Mouse (Mus musculus) lung, postnatal 25 days (tissue): Measurements from ENCODE around the gene Hes3.

Experiments used
- DNase-seq: peaks from one replicate; pipeline ENCODE4 v3.0.0; 2022; ENCODE audit warnings: low spot score

Gene Hes3

DNA sequence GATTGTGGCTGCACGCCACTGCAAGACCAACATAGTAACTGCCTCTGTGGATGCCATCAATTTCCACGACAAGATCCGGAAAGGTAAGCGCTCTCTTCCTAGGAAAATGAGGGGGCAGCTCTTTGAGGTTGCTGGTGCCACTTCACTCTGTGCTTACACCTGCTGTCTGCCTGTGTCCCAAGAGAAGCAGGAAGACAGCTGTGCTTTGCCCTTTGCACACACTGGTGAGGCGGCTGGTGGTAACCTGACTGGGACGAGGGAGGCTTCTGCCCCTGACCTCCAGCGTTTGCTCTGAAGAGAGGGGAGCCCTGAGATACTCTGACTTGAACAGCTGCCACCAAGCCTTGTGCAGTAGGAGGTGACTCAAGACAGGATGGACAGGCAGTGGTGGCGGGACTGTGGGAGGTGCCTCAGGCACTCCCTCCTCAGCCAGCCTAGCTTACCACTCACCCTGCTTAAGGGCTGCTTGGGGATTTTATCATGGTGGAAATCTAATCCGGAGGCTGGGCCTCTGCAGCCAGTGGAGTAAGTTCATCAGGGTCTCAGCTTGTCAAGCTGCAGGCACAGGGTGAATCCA is 38.2 kb downstream of the Hes3 start:
- DNase-seq = no peak

DNA sequence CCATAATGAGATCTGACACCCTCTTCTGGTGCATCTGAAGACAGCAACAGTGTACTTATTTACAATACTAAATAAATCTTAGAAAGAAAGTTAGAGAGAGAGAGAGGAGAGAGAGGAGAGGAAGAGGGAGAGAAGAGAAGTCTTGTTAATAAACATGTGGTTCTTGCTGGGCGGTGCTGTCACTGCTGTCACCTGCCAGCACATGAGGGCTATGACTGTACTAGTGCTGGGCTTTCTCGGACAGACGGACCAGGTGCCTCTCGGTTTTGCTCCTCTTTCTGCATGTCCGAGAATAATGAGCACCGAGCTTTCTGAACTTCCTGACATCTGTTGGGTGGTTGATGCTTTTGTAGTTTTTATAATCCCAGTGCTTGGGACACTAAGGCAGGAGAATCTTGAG is 40.8 kb downstream of the Hes3 start:
- no peak for DNase-seq

DNA sequence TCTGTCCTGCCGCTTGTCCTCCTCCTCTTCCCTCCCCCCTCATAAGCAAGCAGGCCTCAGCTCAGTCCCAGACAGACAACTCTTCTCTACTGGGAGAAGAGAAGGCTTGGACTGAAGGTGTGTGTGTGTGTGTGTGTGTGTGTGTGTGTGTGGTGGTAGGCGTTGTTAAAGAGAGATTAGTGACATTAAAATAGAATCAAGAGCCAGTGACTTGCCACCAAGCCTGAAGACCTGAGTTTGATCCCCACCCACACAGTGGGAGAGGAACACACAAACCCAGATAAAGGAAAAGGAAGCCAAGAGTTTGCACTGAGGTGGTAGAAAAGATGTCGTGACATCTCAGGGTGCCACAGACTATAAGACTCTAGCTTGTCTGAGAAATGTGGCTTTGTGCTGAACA is 44.3 kb downstream of the Hes3 start:
- no peak for DNase-seq

DNA sequence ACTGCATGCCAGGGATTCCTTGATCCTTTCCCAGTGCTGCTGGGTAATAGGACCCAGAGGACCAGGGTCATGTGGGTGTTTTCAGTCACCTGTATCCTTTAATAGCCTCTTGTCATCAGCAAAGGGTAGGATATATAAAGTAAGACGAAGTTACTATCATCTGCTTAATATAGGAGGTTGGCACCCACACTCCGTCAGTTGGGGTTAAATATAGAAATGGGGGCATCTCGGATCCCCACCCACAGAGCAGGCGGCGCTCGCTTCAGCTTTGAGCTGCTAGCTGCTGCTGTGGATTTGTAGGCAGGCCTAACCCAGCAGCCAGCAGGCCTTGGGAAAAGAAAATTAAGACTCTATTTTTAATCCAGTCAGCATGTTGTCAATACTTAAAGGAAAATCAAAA is 45.5 kb downstream of the Hes3 start:
- no peak for DNase-seq

DNA sequence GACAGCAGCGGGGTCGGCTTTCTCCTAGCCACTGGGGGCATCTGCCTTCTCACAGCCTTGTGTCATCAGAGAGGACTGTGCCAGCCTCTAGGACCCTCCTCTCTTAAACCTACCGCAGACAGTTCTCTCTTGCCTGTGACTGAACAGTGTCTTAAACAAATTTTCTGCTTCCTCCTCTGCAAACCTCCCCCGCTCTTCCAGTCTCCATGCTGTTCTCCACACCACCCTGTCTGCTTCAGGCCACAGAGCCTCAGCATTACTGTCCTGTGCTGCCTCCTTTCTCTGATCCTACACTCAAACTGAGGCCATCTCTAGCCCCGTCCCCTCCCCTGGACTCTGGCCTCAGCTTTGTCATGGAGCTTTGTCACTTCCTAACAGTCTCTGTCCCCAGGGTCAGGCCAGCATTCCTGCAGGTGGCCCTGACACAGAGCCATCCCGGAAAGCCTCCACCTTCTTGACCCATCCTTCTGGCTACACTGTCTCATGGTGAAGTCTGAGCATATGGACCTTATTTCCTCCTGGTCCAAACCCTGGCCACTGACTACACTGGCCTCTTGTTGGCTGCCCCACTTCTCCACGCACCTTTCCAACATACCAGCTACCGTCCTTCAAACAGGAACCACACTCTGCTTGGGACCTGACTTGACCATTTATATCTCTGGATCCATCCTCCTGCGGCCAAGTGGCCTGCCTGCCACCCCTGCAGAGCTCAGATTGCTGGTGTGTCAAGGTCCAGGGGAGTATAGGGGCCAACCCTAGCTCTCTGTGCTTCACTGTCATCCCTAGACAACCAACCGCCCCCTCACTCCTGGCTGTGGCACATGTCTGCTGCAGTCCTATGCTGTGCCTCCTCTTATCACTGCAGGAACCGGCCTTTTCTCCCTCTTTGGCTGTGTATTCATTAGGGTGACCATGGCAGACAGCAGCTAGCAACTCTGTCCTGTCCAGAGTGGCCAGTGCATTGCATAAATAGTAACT is 46.6 kb downstream of the Hes3 start:
- DNase-seq = no peak

DNA sequence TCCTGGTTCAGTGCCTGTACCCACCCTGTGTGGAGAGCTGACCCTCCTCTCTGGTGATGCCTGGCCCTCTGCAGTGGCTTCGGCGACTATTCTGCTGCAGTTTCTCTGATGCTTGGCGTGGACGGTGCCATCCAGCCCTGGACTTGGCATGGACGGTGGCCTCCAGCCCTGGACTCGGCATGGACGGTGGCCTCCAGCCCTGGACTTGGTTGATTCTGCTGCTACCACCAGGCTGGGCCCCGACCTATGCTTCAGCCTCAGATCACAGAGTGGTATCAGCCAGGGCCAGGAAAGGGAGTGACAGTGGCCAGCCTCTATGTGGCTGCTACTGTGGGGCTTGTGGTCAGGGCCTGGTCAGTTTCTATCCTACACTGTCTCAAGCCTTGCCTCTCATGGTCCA is 47.5 kb downstream of the Hes3 start:
- no peak for DNase-seq

DNA sequence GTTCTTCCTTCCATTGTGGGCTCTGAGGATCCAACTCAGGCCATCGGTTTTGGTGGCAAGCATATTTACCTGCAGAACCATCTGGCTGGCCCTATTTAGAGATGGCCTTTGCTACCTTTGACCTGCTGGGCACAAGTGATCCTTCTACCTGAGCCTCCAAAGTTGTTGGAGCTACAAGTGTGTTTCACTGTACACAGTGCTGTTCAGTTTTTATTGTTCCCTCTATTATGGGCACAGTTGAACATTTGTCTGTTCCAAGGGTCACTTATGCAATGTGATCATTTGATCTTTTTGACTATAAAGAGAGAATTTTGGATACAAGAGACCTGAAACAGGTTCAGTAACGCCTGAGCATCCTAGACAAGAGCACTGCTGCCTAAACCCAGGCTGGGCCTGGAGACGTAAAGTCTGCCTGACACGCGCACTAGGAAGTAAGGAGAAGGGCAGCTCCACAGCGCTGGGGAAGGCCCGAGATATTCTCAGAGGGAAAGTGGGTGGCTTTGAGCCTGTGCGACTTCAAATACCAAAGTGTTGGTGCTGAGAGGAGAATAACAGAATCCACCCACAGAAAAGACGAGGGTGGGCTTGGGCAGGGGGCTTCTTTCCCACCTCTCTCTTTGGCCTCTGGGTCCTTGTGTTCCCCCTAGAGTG is 48.1 kb downstream of the Hes3 start:
- DNase-seq = no peak

DNA sequence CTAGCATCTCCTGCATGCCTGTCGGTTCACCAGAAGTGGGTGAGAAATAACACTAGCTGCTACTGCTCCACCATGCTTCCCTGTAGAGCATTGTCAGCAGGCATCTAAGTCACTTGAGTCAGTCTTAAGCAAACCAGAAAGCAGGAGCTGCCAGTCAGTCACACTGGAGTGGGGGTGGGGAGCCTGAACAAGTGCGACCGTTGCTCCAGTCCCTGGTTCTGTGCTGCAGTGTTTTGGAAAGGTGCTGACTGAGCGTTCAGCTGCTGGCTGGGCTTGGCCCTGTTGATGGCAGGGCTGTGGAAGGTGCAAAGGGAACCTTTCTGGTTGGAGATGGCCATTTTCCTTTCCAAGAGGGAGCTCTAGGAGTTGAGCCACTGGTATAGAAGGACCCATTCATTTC is 51.5 kb downstream of the Hes3 start:
- DNase-seq = no peak
